Mouse (Mus musculus): ENCODE data around the gene Ubqln4. TPM values are rescaled to one million over a fixed set of nuclear protein-coding genes. Genes with fewer than 3 reads are reported as not detected.

Gene Ubqln4
- total RNA-seq (2021), result 10 to 100 TPM; 91.2 to 91.6 TPM
- long read RNA-seq, experiment 1, transcript Ubqln4-201 (11 exons, 3,330 nt), result major isoform, 73 of 129 reads
- long read RNA-seq, experiment 1, partial matches to known transcripts, result 42 of 129 reads
- long read RNA-seq, experiment 1, other reads (novel, unspliced or antisense), result 14 of 129 reads
- long read RNA-seq, experiment 2, transcript Ubqln4-201 (11 exons, 3,330 nt), result major isoform, 74 of 121 reads
- long read RNA-seq, experiment 2, partial matches to known transcripts, result 29 of 121 reads
- long read RNA-seq, experiment 2, other reads (novel, unspliced or antisense), result 18 of 121 reads

- intact Hi-C loops (cut with DNase I), result no loop called here
- DNase-seq (ENCODE audit: low spot score in 2 of 2), result peak; percentile 86 to 88
Measured at GRCm38 (mm10) chr3:88553525-88553879, at the start of gene Ubqln4. TSS of gene Ubqln4 (plus strand) at chr3:88553758.

GRCm38 (mm10) chr3:88503881-88504746 is 49.4 kb upstream of the Ubqln4 start:
- no peak for DNase-seq (ENCODE audit: low spot score in 2 of 2)
- intact Hi-C loops (cut with DNase I), result no loop called here

GRCm38 (mm10) chr3:88505081-88505480 is 48.5 kb upstream of the Ubqln4 start:
- intact Hi-C loops (cut with DNase I), result no loop called here

GRCm38 (mm10) chr3:88505765-88506164 is 47.8 kb upstream of the Ubqln4 start:
- DNase-seq (ENCODE audit: low spot score in 2 of 2), result no peak
- intact Hi-C loops (cut with DNase I), result no loop called here

More at GRCm38 (mm10) chr3:88505081-88505480, 48.5 kb upstream of the Ubqln4 start:
- no peak for DNase-seq (ENCODE audit: low spot score in 2 of 2)

GRCm38 (mm10) chr3:88509250-88509649 is 44.3 kb upstream of the Ubqln4 start:
- intact Hi-C loops (cut with DNase I), result no loop called here
- no peak for DNase-seq (ENCODE audit: low spot score in 2 of 2)

- intact Hi-C loops (cut with DNase I), result no loop called here
- DNase-seq (ENCODE audit: low spot score in 2 of 2), result peak; percentile 90 to 97
Measured at GRCm38 (mm10) chr3:88509692-88510420, 43.7 kb upstream of the Ubqln4 start, which contains the start of gene Lmna. TSS of gene Lmna (minus strand) at chr3:88509956.

- intact Hi-C loops (cut with DNase I), result no loop called here
- no peak for DNase-seq (ENCODE audit: low spot score in 2 of 2)
Measured at GRCm38 (mm10) chr3:88510421-88511289, 42.9 kb upstream of the Ubqln4 start.

GRCm38 (mm10) chr3:88511559-88511958 is 42.0 kb upstream of the Ubqln4 start:
- no peak for DNase-seq (ENCODE audit: low spot score in 2 of 2)
- intact Hi-C loops (cut with DNase I), result no loop called here

GRCm38 (mm10) chr3:88512141-88512895 is 41.2 kb upstream of the Ubqln4 start:
- no peak for DNase-seq (ENCODE audit: low spot score in 2 of 2)
- intact Hi-C loops (cut with DNase I), result no loop called here

- DNase-seq (ENCODE audit: low spot score in 2 of 2), result no peak
- intact Hi-C loops (cut with DNase I), result no loop called here
Measured at GRCm38 (mm10) chr3:88512896-88513545, 40.5 kb upstream of the Ubqln4 start.

- no peak for DNase-seq (ENCODE audit: low spot score in 2 of 2)
- intact Hi-C loops (cut with DNase I), result no loop called here
Measured at GRCm38 (mm10) chr3:88513546-88514115, 39.9 kb upstream of the Ubqln4 start.

- DNase-seq (ENCODE audit: low spot score in 2 of 2), result no peak
Measured at GRCm38 (mm10) chr3:88514231-88515094, 39.1 kb upstream of the Ubqln4 start.

GRCm38 (mm10) chr3:88515095-88515386 is 38.5 kb upstream of the Ubqln4 start:
- intact Hi-C loops (cut with DNase I), result no loop called here
- no peak for DNase-seq (ENCODE audit: low spot score in 2 of 2)

More at GRCm38 (mm10) chr3:88514231-88515094, 39.1 kb upstream of the Ubqln4 start:
- intact Hi-C loops (cut with DNase I), result no loop called here

GRCm38 (mm10) chr3:88516407-88516806 is 37.2 kb upstream of the Ubqln4 start:
- DNase-seq (ENCODE audit: low spot score in 2 of 2), result no peak
- intact Hi-C loops (cut with DNase I), result no loop called here

GRCm38 (mm10) chr3:88518411-88518810 is 35.1 kb upstream of the Ubqln4 start:
- intact Hi-C loops (cut with DNase I), result no loop called here
- no peak for DNase-seq (ENCODE audit: low spot score in 2 of 2)

GRCm38 (mm10) chr3:88520078-88520477 is 33.5 kb upstream of the Ubqln4 start:
- intact Hi-C loops (cut with DNase I), result no loop called here
- DNase-seq (ENCODE audit: low spot score in 2 of 2), result no peak

- intact Hi-C loops (cut with DNase I), result no loop called here
- no peak for DNase-seq (ENCODE audit: low spot score in 2 of 2)
Measured at GRCm38 (mm10) chr3:88521156-88521555, 32.4 kb upstream of the Ubqln4 start.
